Mouse (Mus musculus) small intestine, adult 2 months (tissue): ENCODE measurements at regions not wholly inside any gene's neighbourhood (a gene's known extent, or its start where the extent isn't known, plus 50 kb on each side); places are given as distances from the start of the nearest gene placed in this dataset.

Experiments used
- CTCF ChIP-seq: fragments of 200-500 bp; IDR thresholded peaks from 2 replicates; pipeline ENCODE4 v1.5.1; 2012; ENCODE audit warnings: low read depth, mild to moderate bottlenecking, control low read depth, inconsistent platforms, low read length, moderate library complexity, mixed read lengths; ENCODE audit not compliant: insufficient replicate concordance, insufficient read length; ENCODE audit errors: extremely low read depth
- POLR2A ChIP-seq: fragments of 200-500 bp; IDR thresholded peaks from 2 replicates; pipeline ENCODE4 v1.6.1; 2012; ENCODE audit warnings: low read depth, mild to moderate bottlenecking, control low read depth, inconsistent platforms, low read length, moderate library complexity

- no peak for TF ChIP-seq CTCF
- no peak for TF ChIP-seq POLR2A
Measured at GRCm38 (mm10) chr13:83884226-83884625, 337.9 kb upstream of the Tmem161b start.
